Mouse (Mus musculus) testis, adult 2 months (tissue): ENCODE results near the gene Smarcc1. TPM values are rescaled to one million over a fixed set of nuclear protein-coding genes. Genes with fewer than 3 reads are reported as not detected.

ENCODE experiments used
- H3K27ac ChIP-seq: fragments of 200-500 bp; 2 replicates; pipeline ENCODE4 v1.5.1; 2012; ENCODE audit warnings: low read depth, low read length; ENCODE audit not compliant: control insufficient read depth, insufficient read depth
- H3K27me3 ChIP-seq: fragments of 200-500 bp; 2 replicates; pipeline ENCODE4 v1.6.1; 2012; ENCODE audit warnings: mild to moderate bottlenecking, low read length, moderate library complexity; ENCODE audit not compliant: control insufficient read depth, insufficient read depth
- H3K36me3 ChIP-seq: fragments of 200-500 bp; 2 replicates; pipeline ENCODE4 v1.6.1; 2012; ENCODE audit warnings: mild to moderate bottlenecking, low read length; ENCODE audit not compliant: control insufficient read depth, insufficient read depth
- H3K4me1 ChIP-seq: fragments of 200-500 bp; 2 replicates; pipeline ENCODE4 v1.6.1; 2012; ENCODE audit warnings: low read length; ENCODE audit not compliant: control insufficient read depth, insufficient read depth
- H3K4me3 ChIP-seq: fragments of 200-500 bp; 2 replicates; pipeline ENCODE4 v1.5.1; 2012; ENCODE audit warnings: low read depth, mild to moderate bottlenecking, low read length, moderate library complexity, mixed read lengths; ENCODE audit not compliant: control insufficient read depth
- CTCF ChIP-seq: fragments of 200-500 bp; IDR thresholded peaks from 2 replicates; pipeline ENCODE4 v1.5.1; 2012; ENCODE audit warnings: low read depth, mild to moderate bottlenecking, inconsistent platforms, low read length, moderate library complexity; ENCODE audit not compliant: control insufficient read depth, insufficient read depth, insufficient replicate concordance
- POLR2A ChIP-seq: fragments of 200-500 bp; IDR thresholded peaks from 2 replicates; pipeline ENCODE4 v1.6.1; 2012; ENCODE audit warnings: low read depth, mild to moderate bottlenecking, inconsistent platforms, low read length, moderate library complexity; ENCODE audit not compliant: control insufficient read depth
- polyA plus RNA-seq: library from polyadenylated mRNA; depleted of rRNA; stranded (reverse); fragments of >200 nt; gene quantifications from 2 replicates; pipeline ENCODE4 v1.2.3, GENCODE M21; 2012; rRNA removed

Gene Smarcc1
- polyA plus RNA-seq, 1 experiment, result 14.8 TPM

DNA sequence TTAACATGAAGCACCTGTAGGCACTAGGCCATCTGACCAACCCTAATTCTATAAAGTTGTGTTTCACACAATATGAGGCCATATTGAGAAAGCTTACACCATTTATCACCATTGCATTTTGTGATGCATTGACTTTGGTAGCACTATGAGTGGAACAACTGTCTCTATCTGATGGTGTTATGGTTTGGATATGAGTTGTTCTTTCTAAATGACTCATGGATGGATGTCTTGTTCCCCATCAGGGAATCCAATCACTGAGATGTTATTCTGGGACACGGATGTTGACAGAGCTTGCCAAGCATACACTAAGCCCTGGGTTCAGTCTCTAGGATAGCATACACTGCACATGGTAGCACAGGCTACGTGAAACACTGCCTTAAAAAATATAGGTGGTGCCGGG is 154.8 kb downstream of the Smarcc1 start:
- H3K4me3 ChIP-seq, result no peak overlapping the region
- H3K36me3 ChIP-seq, result no peaks in the 10 kb centered on the region
- H3K4me1 ChIP-seq, result no peaks in the 10 kb centered on the region
- H3K27me3 ChIP-seq, result no peaks in the 10 kb centered on the region
- H3K27ac ChIP-seq, result no peak overlapping the region
- no peak for TF ChIP-seq POLR2A
- TF ChIP-seq CTCF, result no peak

DNA sequence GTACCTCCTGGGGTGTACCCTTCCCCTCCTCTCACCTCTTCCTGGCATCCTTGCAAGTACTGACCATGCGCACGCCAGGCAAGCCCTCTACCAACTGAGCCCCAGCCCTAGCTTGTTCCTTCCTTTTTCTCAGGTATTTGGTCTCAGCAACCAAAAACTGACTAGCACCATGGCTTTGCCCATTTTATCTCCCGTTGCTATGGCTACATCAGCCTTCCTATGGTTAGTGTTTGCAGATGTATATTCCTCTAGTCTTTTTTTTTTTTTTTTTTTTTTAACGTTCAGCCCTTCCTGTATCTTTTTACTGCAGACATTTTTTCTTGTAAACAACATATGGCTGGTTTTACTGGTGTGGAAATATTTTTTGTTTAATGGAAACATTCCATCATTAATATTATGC is 156.0 kb downstream of the Smarcc1 start:
- no peaks in the 10 kb centered on the region for H3K36me3 ChIP-seq
- H3K27me3 ChIP-seq, result no peaks in the 10 kb centered on the region
- no peak overlapping the region for H3K27ac ChIP-seq
- TF ChIP-seq POLR2A (no peak), CTCF (no peak)
- no peaks in the 10 kb centered on the region for H3K4me1 ChIP-seq
- no peak overlapping the region for H3K4me3 ChIP-seq

DNA sequence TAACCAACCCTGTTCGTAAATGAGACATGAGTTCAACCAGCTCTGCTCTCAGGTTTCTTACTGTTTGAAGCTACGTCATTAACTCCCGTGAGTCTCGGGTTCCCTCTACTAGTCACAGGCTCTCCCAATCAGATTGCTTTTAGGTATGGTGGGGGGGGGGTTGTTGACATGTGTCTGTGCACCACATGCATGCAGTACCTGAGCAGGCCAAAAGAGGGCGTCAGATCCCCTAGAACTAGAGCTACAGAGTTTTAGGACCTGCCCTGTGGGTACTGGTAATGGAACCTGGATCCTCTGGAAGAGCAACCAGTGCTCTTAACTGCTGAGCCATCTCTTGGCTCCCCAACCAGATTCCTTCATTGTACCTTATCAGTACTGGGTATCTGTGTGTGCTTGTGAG is 158.4 kb downstream of the Smarcc1 start:
- TF ChIP-seq CTCF (peak; percentile 54; the same call in 1 of the 2 replicates), POLR2A (no peak)
- Histone ChIP-seq H3K4me1 (no peaks in the 10 kb centered on the region), H3K4me3 (no peak overlapping the region), H3K36me3 (no peaks in the 10 kb centered on the region), H3K27ac (no peak overlapping the region), H3K27me3 (no peaks in the 10 kb centered on the region)

DNA sequence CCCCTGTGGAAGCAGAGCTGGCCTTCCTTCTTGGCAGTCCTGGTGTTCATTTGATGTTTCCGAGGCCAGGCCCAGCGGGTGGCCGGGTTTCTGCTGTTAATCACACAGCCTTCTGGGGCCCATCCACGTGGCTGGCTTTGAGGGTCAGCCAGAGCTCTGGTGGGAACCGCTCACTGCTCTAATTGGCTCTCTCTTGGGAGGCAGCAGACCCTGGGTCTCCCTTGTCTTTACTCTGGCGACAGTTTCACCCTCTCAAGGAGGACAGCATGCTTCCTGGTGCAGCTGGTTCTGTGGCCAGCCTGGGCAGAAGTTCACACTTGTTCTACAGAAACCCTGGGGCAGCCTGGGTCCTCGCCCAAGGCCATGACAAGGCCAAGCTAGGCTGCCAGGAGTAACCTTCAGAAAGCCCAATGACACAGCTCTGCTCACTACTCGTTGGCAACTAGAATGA is 159.9 kb downstream of the Smarcc1 start:
- TF ChIP-seq CTCF (no peak), POLR2A (no peak)
- Histone ChIP-seq H3K4me3 (no peak overlapping the region), H3K4me1 (no peaks in the 10 kb centered on the region), H3K36me3 (no peaks in the 10 kb centered on the region), H3K27ac (no peak overlapping the region; the same call in 1 of the 2 replicates), H3K27me3 (no peaks in the 10 kb centered on the region)

DNA sequence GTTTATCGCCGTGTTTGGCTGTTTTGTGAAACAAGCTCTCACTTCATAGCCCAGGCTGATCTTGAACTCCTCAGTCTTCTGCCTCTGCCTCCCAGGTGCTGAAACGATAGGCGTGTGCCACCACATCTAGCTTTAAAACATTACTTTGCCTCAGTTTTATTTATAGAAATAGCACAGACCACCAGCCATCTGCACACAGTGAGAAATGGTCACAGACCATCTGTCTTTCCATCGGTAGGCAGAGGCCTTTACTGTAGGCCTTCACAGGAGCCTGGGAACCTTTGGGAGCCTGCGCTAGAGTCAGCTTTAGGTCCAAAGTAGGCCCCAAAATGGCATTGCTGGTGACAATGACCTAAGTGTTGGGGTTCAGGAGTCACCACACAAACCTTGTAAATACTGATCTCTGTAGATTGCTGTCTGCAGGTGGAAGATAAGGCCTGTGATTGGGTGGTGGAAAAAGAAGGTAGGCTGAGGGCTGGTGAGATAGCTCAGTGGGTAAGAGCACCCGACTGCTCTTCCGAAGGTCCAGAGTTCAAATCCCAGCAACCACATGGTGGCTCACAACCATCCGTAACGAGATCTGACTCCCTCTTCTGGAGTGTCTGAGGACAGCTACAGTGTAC is 166.7 kb downstream of the Smarcc1 start:
- peaks cover 3% of the 10 kb centered on the region; the same call in 1 of the 2 replicates for H3K4me1 ChIP-seq
- no peak overlapping the region for H3K4me3 ChIP-seq
- H3K27me3 ChIP-seq, result no peaks in the 10 kb centered on the region
- H3K36me3 ChIP-seq, result no peaks in the 10 kb centered on the region
- no peak overlapping the region for H3K27ac ChIP-seq
- TF ChIP-seq POLR2A (no peak), CTCF (no peak)

DNA sequence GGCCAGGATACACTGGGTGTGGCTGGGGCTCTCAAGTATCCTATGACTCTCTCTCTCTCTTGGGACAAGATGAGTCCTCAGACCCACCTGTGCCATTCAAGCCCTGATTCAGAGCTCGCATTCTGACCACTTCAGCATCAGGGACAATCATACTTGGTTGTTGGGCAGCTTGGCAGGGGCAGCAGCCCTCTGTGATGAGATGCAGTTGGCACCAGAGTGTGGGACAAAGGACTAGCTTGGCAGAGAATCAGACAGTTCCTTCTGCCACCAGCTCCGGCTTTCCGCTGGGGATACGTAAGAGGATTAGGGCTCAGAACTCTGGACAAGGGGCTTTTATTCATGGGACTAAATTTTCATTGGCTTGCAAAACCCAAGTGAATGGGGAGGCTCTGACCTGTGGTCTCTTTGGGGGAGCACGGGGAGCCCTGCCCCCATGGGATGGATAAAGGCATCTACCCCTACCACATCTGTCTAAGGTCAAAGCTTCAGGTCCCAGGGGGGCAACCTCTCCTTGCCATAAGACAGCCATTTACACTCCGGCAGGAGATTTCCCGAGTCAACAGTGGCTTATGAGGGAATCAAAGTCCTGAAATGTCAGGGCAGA is 169.9 kb downstream of the Smarcc1 start:
- Histone ChIP-seq H3K36me3 (no peaks in the 10 kb centered on the region), H3K4me3 (no peak overlapping the region), H3K4me1 (peaks cover 3% of the 10 kb centered on the region; the same call in 1 of the 2 replicates), H3K27ac (no peak overlapping the region), H3K27me3 (no peaks in the 10 kb centered on the region)
- TF ChIP-seq POLR2A, result no peak
- TF ChIP-seq CTCF, result no peak

Other genes starting within 250 kb of the Smarcc1 start
- 25.1 and 26.0 TPM in 2 replicates for gene Cdc25a, start 242.1 kb upstream of the Smarcc1 start, polyA plus RNA-seq
- gene Map4, start 186.2 kb upstream of the Smarcc1 start, polyA plus RNA-seq, result 282 and 295 TPM in 2 replicates
- 160 and 190 TPM in 2 replicates for gene Dhx30, start 122 bp downstream of the Smarcc1 start, polyA plus RNA-seq
- gene Cspg5, start 126.1 kb downstream of the Smarcc1 start, polyA plus RNA-seq, result 1.6 and 2.0 TPM in 2 replicates
- gene Elp6, start 187.5 kb downstream of the Smarcc1 start, polyA plus RNA-seq, result 5.1 TPM in 2 replicates
- gene Scap, start 215.6 kb downstream of the Smarcc1 start, polyA plus RNA-seq, result 10.8 and 13.3 TPM in 2 replicates